Mouse (Mus musculus): Measurements from ENCODE around the gene Gcn1l1. TPM values are rescaled to one million over a fixed set of nuclear protein-coding genes. Genes with fewer than 3 reads are reported as not detected.
"Not testable (repeated sequence)": the region's sequence is repeated elsewhere in the genome, so short reads cannot be mapped to it uniquely, and the experiment has no call there.

Gene Gcn1l1
- polyA plus RNA-seq, 1 experiment from 2014 or later, result 29.3 TPM

GRCm38 (mm10) chr5:115568681-115569080, 3.6 kb downstream of the Gcn1l1 start:
- 44% methylated on average over 10 of the region's 10 CpGs for WGBS
- H3K4me2 ChIP-seq (ENCODE audit: low read depth, low read length), result no peak overlapping the region
- no peak for ATAC-seq (replicated peaks; ENCODE audit: insufficient number of reproducible peaks, low FRiP score, low TSS enrichment, low read depth)
- no peaks in the 10 kb centered on the region for H3K27me3 ChIP-seq (ENCODE audit: control insufficient read depth, insufficient read depth, low read length)
- H3K9ac ChIP-seq (replicated peaks; ENCODE audit: low read length), result no peak overlapping the region
- H3K4me3 ChIP-seq (ENCODE audit: low read depth, low read length), result no peak overlapping the region
- no peaks in the 10 kb centered on the region for H3K9me3 ChIP-seq (replicated peaks; ENCODE audit: control insufficient read depth, low read length)
- DNase-seq (ENCODE audit: low spot score), result no peak
- no peak overlapping the region for H3K27ac ChIP-seq (replicated peaks; ENCODE audit: low read depth, low read length)
- H3K36me3 ChIP-seq (replicated peaks; ENCODE audit: control insufficient read depth, insufficient read depth, low read depth, low read length), result peaks cover 2% of the 10 kb centered on the region; the same call in 1 of the 2 replicates
- no peaks in the 10 kb centered on the region for H3K4me1 ChIP-seq (ENCODE audit: control insufficient read depth, insufficient read depth, low read length)

- no peak for ATAC-seq (replicated peaks; ENCODE audit: insufficient number of reproducible peaks, low FRiP score, low TSS enrichment, low read depth)
- no peak for DNase-seq (ENCODE audit: low spot score)
- Histone ChIP-seq H3K4me3 (ENCODE audit: low read depth, low read length) (no peak overlapping the region), H3K4me2 (ENCODE audit: low read depth, low read length) (no peak overlapping the region), H3K9ac (replicated peaks; ENCODE audit: low read length) (no peak overlapping the region), H3K4me1 (ENCODE audit: control insufficient read depth, insufficient read depth, low read length) (no peaks in the 10 kb centered on the region), H3K9me3 (replicated peaks; ENCODE audit: control insufficient read depth, low read length) (no peaks in the 10 kb centered on the region), H3K36me3 (replicated peaks; ENCODE audit: control insufficient read depth, insufficient read depth, low read depth, low read length) (no peaks in the 10 kb centered on the region), H3K27ac (replicated peaks; ENCODE audit: low read depth, low read length) (no peak overlapping the region), H3K27me3 (ENCODE audit: control insufficient read depth, insufficient read depth, low read length) (no peaks in the 10 kb centered on the region)
- 54% methylated on average over 11 of the region's 11 CpGs for WGBS
Measured at GRCm38 (mm10) chr5:115569308-115569707, 4.3 kb downstream of the Gcn1l1 start.

GRCm38 (mm10) chr5:115569721-115570120, 4.7 kb downstream of the Gcn1l1 start:
- Histone ChIP-seq H3K4me3 (ENCODE audit: low read depth, low read length) (no peak overlapping the region), H3K4me2 (ENCODE audit: low read depth, low read length) (no peak overlapping the region), H3K36me3 (replicated peaks; ENCODE audit: control insufficient read depth, insufficient read depth, low read depth, low read length) (peaks cover 2% of the 10 kb centered on the region; the same call in 1 of the 2 replicates), H3K9ac (replicated peaks; ENCODE audit: low read length) (no peak overlapping the region), H3K9me3 (replicated peaks; ENCODE audit: control insufficient read depth, low read length) (no peaks in the 10 kb centered on the region), H3K4me1 (ENCODE audit: control insufficient read depth, insufficient read depth, low read length) (no peaks in the 10 kb centered on the region), H3K27me3 (ENCODE audit: control insufficient read depth, insufficient read depth, low read length) (no peaks in the 10 kb centered on the region), H3K27ac (replicated peaks; ENCODE audit: low read depth, low read length) (no peak overlapping the region)
- ATAC-seq (replicated peaks; ENCODE audit: insufficient number of reproducible peaks, low FRiP score, low TSS enrichment, low read depth), result no peak
- DNase-seq (ENCODE audit: low spot score), result no peak
- WGBS, result 78% methylated on average over 4 of the region's 4 CpGs

DNA sequence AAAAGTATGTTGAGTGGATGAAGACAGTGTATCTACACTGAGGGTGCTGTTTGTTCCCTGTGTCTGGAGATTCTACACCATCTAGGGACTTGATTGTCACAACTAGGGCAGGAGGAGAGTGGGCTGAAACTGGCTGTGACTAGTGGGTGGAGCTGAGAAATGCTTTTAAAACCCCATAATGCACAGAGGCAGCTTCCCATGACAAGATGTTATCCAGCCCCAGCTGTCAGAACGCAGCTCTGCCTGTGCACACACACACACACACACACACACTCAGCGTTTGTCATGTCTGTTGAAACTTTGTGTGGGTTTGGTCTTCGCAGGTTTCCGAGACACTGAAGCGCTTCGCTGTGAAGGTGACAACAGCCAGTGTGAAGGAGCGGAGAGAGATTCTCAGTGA, 6.0 kb downstream of the Gcn1l1 start:
- Histone ChIP-seq H3K4me2 (ENCODE audit: low read depth, low read length) (no peak overlapping the region), H3K9me3 (replicated peaks; ENCODE audit: control insufficient read depth, low read length) (no peaks in the 10 kb centered on the region), H3K27me3 (ENCODE audit: control insufficient read depth, insufficient read depth, low read length) (no peaks in the 10 kb centered on the region), H3K9ac (replicated peaks; ENCODE audit: low read length) (no peak overlapping the region), H3K36me3 (replicated peaks; ENCODE audit: control insufficient read depth, insufficient read depth, low read depth, low read length) (peaks cover 5% of the 10 kb centered on the region), H3K27ac (replicated peaks; ENCODE audit: low read depth, low read length) (no peak overlapping the region), H3K4me3 (ENCODE audit: low read depth, low read length) (no peak overlapping the region), H3K4me1 (ENCODE audit: control insufficient read depth, insufficient read depth, low read length) (no peaks in the 10 kb centered on the region)
- DNase-seq (ENCODE audit: low spot score), result no peak
- WGBS, result 92% methylated on average over 7 of the region's 7 CpGs
- ATAC-seq (replicated peaks; ENCODE audit: insufficient number of reproducible peaks, low FRiP score, low TSS enrichment, low read depth), result no peak

DNA sequence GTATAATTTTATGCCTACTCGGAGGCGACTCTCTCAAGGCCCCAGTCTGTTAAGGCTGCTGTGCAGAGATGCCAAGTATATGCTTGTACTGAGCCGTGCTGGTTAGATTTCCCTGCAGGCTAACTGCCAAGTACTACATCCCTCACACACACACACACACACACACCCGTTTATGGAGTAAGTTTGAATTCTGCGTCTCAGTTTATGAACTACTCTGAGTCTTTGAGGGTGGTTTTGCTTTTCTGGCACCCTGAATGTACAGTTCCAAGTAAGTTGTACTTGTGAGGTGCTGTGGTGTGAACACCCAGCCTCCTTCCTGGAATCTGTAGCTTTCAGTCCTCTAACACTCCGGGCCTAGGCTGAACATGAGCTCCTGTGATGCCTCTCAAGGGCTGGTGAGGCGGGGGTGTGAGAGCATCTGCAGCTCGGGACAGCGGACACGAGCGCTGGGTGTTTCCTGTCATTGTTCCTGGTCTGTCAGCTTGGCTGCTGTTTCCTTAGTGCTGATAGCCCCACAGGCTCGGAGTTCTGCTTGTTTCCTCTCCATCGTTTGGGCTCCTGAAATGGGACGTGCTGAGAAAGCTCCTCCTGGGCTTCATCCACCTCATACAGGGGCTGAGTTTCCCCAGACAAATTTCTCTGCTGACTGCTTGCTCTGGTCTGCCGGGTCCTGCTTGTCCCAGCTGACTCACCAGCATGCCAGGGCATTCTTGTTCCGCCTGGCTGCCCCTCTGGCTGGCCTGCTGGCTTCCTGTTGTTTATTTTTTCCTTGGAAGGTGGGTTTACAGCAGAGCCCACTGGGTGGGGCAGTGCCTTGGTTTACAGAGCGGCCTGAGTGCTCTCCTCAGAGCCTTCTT, 7.9 kb downstream of the Gcn1l1 start:
- H3K36me3 ChIP-seq (replicated peaks; ENCODE audit: control insufficient read depth, insufficient read depth, low read depth, low read length), result peaks cover 5% of the 10 kb centered on the region
- no peak for DNase-seq (ENCODE audit: low spot score)
- H3K4me3 ChIP-seq (ENCODE audit: low read depth, low read length), result no peak overlapping the region
- H3K9ac ChIP-seq (replicated peaks; ENCODE audit: low read length), result no peak overlapping the region
- 60% methylated on average over 17 of the region's 17 CpGs for WGBS
- H3K27me3 ChIP-seq (ENCODE audit: control insufficient read depth, insufficient read depth, low read length), result no peaks in the 10 kb centered on the region
- no peaks in the 10 kb centered on the region for H3K4me1 ChIP-seq (ENCODE audit: control insufficient read depth, insufficient read depth, low read length)
- no peak for ATAC-seq (replicated peaks; ENCODE audit: insufficient number of reproducible peaks, low FRiP score, low TSS enrichment, low read depth)
- no peak overlapping the region for H3K4me2 ChIP-seq (ENCODE audit: low read depth, low read length)
- H3K27ac ChIP-seq (replicated peaks; ENCODE audit: low read depth, low read length), result no peak overlapping the region; the same call in 1 of the 2 replicates
- H3K9me3 ChIP-seq (replicated peaks; ENCODE audit: control insufficient read depth, low read length), result no peaks in the 10 kb centered on the region

DNA sequence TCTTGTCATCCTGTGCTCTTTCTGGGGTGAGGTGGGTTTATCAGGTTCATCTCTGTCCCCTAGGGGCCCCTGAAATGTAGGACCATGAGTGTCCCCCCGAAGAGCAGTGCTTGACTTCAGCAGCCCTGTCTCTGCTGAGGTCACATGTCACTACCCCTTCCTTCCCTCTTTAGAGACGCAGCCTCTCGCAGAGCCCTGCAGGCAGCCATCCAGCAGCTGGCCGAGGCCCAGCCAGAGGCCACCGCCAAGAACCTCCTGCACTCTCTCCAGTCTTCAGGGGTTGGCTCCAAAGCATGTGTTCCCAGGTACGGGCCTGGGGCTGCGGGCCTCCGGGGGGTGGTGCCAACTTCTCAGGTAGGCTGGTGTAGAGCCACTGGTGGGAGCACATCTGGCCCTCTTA, 9.9 kb downstream of the Gcn1l1 start:
- no peaks in the 10 kb centered on the region for H3K27me3 ChIP-seq (ENCODE audit: control insufficient read depth, insufficient read depth, low read length)
- peaks cover 9% of the 10 kb centered on the region for H3K36me3 ChIP-seq (replicated peaks; ENCODE audit: control insufficient read depth, insufficient read depth, low read depth, low read length)
- 94% methylated on average over 8 of the region's 8 CpGs for WGBS
- ATAC-seq (replicated peaks; ENCODE audit: insufficient number of reproducible peaks, low FRiP score, low TSS enrichment, low read depth) (no peak), DNase-seq (ENCODE audit: low spot score) (no peak)
- H3K4me2 ChIP-seq (ENCODE audit: low read depth, low read length), result no peak overlapping the region
- H3K4me3 ChIP-seq (ENCODE audit: low read depth, low read length), result no peak overlapping the region
- no peaks in the 10 kb centered on the region for H3K9me3 ChIP-seq (replicated peaks; ENCODE audit: control insufficient read depth, low read length)
- H3K9ac ChIP-seq (replicated peaks; ENCODE audit: low read length), result no peak overlapping the region
- H3K27ac ChIP-seq (replicated peaks; ENCODE audit: low read depth, low read length), result no peak overlapping the region
- no peaks in the 10 kb centered on the region for H3K4me1 ChIP-seq (ENCODE audit: control insufficient read depth, insufficient read depth, low read length)

DNA sequence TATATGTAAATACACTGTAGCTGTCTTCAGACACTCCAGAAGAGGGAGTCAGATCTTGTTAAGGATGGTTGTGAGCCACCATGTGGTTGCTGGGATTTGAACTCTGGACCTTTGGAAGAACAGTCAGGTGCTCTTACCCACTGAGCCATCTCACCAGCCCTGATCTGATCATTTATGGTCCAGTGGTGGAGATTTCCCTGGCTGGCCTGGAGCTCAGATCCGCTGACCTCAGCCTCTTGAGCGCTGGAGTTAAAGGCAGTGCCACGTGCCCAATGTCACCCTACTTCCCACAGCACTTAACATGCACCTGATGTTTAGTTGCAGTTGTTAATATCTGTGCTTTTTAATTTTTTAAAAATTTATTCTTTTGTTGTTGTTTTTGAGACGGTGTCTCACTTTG, 12.6 kb downstream of the Gcn1l1 start:
- H3K27ac ChIP-seq (replicated peaks; ENCODE audit: low read depth, low read length); H3K9ac ChIP-seq (replicated peaks; ENCODE audit: low read length); DNase-seq (ENCODE audit: low spot score); H3K9me3 ChIP-seq (replicated peaks; ENCODE audit: control insufficient read depth, low read length); H3K4me3 ChIP-seq (ENCODE audit: low read depth, low read length); H3K4me1 ChIP-seq (ENCODE audit: control insufficient read depth, insufficient read depth, low read length); ATAC-seq (replicated peaks; ENCODE audit: insufficient number of reproducible peaks, low FRiP score, low TSS enrichment, low read depth); H3K4me2 ChIP-seq (ENCODE audit: low read depth, low read length); H3K27me3 ChIP-seq (ENCODE audit: control insufficient read depth, insufficient read depth, low read length): not testable (repeated sequence)
- WGBS, result 95% methylated on average over 4 of the region's 4 CpGs
- peaks cover 25% of the 10 kb centered on the region for H3K36me3 ChIP-seq (replicated peaks; ENCODE audit: control insufficient read depth, insufficient read depth, low read depth, low read length)

DNA sequence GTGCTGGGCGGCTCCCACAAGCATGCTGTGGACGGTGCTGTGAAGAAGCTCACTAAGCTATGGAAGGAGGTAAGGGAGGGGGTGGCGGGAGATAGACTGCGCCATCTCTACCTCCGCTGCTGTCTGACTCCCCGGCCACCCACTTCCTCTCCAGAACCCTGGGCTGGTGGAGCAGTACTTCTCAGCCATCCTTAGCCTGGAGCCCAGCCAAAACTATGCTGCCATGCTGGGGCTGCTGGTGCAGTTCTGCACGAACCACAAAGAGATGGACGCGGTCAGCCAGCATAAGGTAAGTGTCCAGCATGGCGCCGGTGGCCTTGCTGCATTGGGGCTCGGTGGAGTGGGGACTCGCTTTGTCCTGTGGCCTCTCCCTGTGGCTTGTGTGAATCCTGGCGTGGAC, 13.9 kb downstream of the Gcn1l1 start:
- Histone ChIP-seq H3K27me3 (ENCODE audit: control insufficient read depth, insufficient read depth, low read length) (no peaks in the 10 kb centered on the region), H3K4me1 (ENCODE audit: control insufficient read depth, insufficient read depth, low read length) (no peaks in the 10 kb centered on the region), H3K36me3 (replicated peaks; ENCODE audit: control insufficient read depth, insufficient read depth, low read depth, low read length) (peaks cover 36% of the 10 kb centered on the region), H3K9me3 (replicated peaks; ENCODE audit: control insufficient read depth, low read length) (0 out of 2 replicates have a peak, but pooled peaks cover 3% of the 10 kb centered on the region), H3K9ac (replicated peaks; ENCODE audit: low read length) (no peak overlapping the region), H3K4me2 (ENCODE audit: low read depth, low read length) (no peak overlapping the region), H3K27ac (replicated peaks; ENCODE audit: low read depth, low read length) (no peak overlapping the region), H3K4me3 (ENCODE audit: low read depth, low read length) (no peak overlapping the region)
- DNase-seq (ENCODE audit: low spot score) (no peak), ATAC-seq (replicated peaks; ENCODE audit: insufficient number of reproducible peaks, low FRiP score, low TSS enrichment, low read depth) (no peak)
- 96% methylated on average over 14 of the region's 14 CpGs for WGBS

All from embryonic facial prominence, embryonic 11.5 days (tissue).